Mouse (Mus musculus): Measurements from ENCODE around the gene Hnrnpll. TPM values are rescaled to one million over a fixed set of nuclear protein-coding genes. Genes with fewer than 3 reads are reported as not detected.
"Not testable (repeated sequence)": the region's sequence is repeated elsewhere in the genome, so short reads cannot be mapped to it uniquely, and the experiment has no call there.

The Hnrnpll gene
- polyA plus RNA-seq, 1 experiment: 33.8 TPM

GRCm38 (mm10) chr17:80018239-80018975 is 43.7 kb downstream of the Hnrnpll start:
- H3K79me2 ChIP-seq (ENCODE audit: control insufficient read depth, insufficient read depth): no peaks in the 10 kb centered on the region
- no peaks in the 10 kb centered on the region for H3K79me3 ChIP-seq (ENCODE audit: low read depth)
- no peak overlapping the region for H3K4me3 ChIP-seq (ENCODE audit: insufficient read depth, poor library complexity, severe bottlenecking)
- no peaks in the 10 kb centered on the region for H3K36me3 ChIP-seq (ENCODE audit: control insufficient read depth, insufficient read depth)
- TF ChIP-seq USF1 (IDR thresholded peaks at IDR 0.05; ENCODE audit: low read depth) (no peak), MYOG (IDR thresholded peaks at IDR 0.05; ENCODE audit: control insufficient read depth, extremely low read depth, insufficient read length) (no peak), CEBPB (IDR thresholded peaks at IDR 0.05; ENCODE audit: low read depth) (no peak), FOSL1 (IDR thresholded peaks at IDR 0.05; ENCODE audit: insufficient read depth, low read length, poor library complexity, severe bottlenecking) (no peak), CTCF (IDR thresholded peaks at IDR 0.05; ENCODE audit: control insufficient read depth, insufficient read depth, insufficient read length) (no peak), MAX (IDR thresholded peaks at IDR 0.05) (no peak), MYOD1 (IDR thresholded peaks at IDR 0.05; ENCODE audit: control insufficient read depth, insufficient read length, low read depth) (no peak)
- H3K27me3 ChIP-seq (ENCODE audit: control insufficient read depth, insufficient read depth, insufficient read length): no peaks in the 10 kb centered on the region
- H3ac ChIP-seq (ENCODE audit: control insufficient read depth, insufficient read length, low read depth): no peak overlapping the region

GRCm38 (mm10) chr17:80017389-80017788 is 44.7 kb downstream of the Hnrnpll start:
- no peaks in the 10 kb centered on the region for H3K79me3 ChIP-seq (ENCODE audit: low read depth)
- H3K27me3 ChIP-seq (ENCODE audit: control insufficient read depth, insufficient read depth, insufficient read length): no peaks in the 10 kb centered on the region
- no peak overlapping the region for H3K4me3 ChIP-seq (ENCODE audit: insufficient read depth, poor library complexity, severe bottlenecking)
- no peak overlapping the region for H3ac ChIP-seq (ENCODE audit: control insufficient read depth, insufficient read length, low read depth)
- H3K36me3 ChIP-seq (ENCODE audit: control insufficient read depth, insufficient read depth): no peaks in the 10 kb centered on the region
- no peaks in the 10 kb centered on the region for H3K79me2 ChIP-seq (ENCODE audit: control insufficient read depth, insufficient read depth)
- TF ChIP-seq FOSL1 (IDR thresholded peaks at IDR 0.05; ENCODE audit: insufficient read depth, low read length, poor library complexity, severe bottlenecking) (no peak), MYOD1 (IDR thresholded peaks at IDR 0.05; ENCODE audit: control insufficient read depth, insufficient read length, low read depth) (no peak), USF1 (IDR thresholded peaks at IDR 0.05; ENCODE audit: low read depth) (no peak), MYOG (IDR thresholded peaks at IDR 0.05; ENCODE audit: control insufficient read depth, extremely low read depth, insufficient read length) (no peak), CEBPB (IDR thresholded peaks at IDR 0.05; ENCODE audit: low read depth) (no peak), CTCF (IDR thresholded peaks at IDR 0.05; ENCODE audit: control insufficient read depth, insufficient read depth, insufficient read length) (no peak), MAX (IDR thresholded peaks at IDR 0.05) (no peak)

DNA sequence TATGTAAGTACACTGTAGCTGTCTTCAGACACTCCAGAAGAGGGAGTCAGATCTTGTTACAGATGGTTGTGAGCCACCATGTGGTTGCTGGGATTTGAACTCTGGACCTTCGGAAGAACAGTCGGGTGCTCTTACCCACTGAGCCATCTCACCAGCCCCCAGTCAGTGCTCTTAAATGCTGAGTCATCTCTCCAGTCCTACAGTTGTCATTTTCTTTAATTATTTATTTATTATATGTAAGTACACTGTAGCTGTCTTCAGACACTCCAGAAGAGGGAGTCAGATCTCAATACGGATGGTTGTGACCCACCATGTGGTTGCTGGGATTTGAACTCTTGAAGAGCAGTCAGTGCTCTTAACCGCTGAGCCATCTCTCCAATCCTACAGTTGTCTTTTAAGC is 45.7 kb downstream of the Hnrnpll start:
- H3K79me3 ChIP-seq (ENCODE audit: low read depth); H3ac ChIP-seq (ENCODE audit: control insufficient read depth, insufficient read length, low read depth); H3K4me3 ChIP-seq (ENCODE audit: insufficient read depth, poor library complexity, severe bottlenecking); H3K36me3 ChIP-seq (ENCODE audit: control insufficient read depth, insufficient read depth); H3K27me3 ChIP-seq (ENCODE audit: control insufficient read depth, insufficient read depth, insufficient read length); H3K79me2 ChIP-seq (ENCODE audit: control insufficient read depth, insufficient read depth): not testable (repeated sequence)

- Histone ChIP-seq H3K79me3 (ENCODE audit: low read depth) (no peaks in the 10 kb centered on the region), H3ac (ENCODE audit: control insufficient read depth, insufficient read length, low read depth) (no peak overlapping the region), H3K27me3 (ENCODE audit: control insufficient read depth, insufficient read depth, insufficient read length) (no peaks in the 10 kb centered on the region), H3K4me3 (ENCODE audit: insufficient read depth, poor library complexity, severe bottlenecking) (no peak overlapping the region), H3K36me3 (ENCODE audit: control insufficient read depth, insufficient read depth) (no peaks in the 10 kb centered on the region), H3K79me2 (ENCODE audit: control insufficient read depth, insufficient read depth) (no peaks in the 10 kb centered on the region)
- TF ChIP-seq FOSL1 (IDR thresholded peaks at IDR 0.05; ENCODE audit: insufficient read depth, low read length, poor library complexity, severe bottlenecking) (no peak), CEBPB (IDR thresholded peaks at IDR 0.05; ENCODE audit: low read depth) (no peak), MYOG (IDR thresholded peaks at IDR 0.05; ENCODE audit: control insufficient read depth, extremely low read depth, insufficient read length) (no peak), CTCF (IDR thresholded peaks at IDR 0.05; ENCODE audit: control insufficient read depth, insufficient read depth, insufficient read length) (no peak), USF1 (IDR thresholded peaks at IDR 0.05; ENCODE audit: low read depth) (no peak), MAX (IDR thresholded peaks at IDR 0.05) (no peak)
Observed at GRCm38 (mm10) chr17:80014361-80014809, 47.7 kb downstream of the Hnrnpll start.

- Histone ChIP-seq H3K27me3 (ENCODE audit: control insufficient read depth, insufficient read depth, insufficient read length) (no peaks in the 10 kb centered on the region), H3K79me2 (ENCODE audit: control insufficient read depth, insufficient read depth) (no peaks in the 10 kb centered on the region), H3K36me3 (ENCODE audit: control insufficient read depth, insufficient read depth) (no peaks in the 10 kb centered on the region), H3K79me3 (ENCODE audit: low read depth) (no peaks in the 10 kb centered on the region), H3K4me3 (ENCODE audit: insufficient read depth, poor library complexity, severe bottlenecking) (no peak overlapping the region), H3ac (ENCODE audit: control insufficient read depth, insufficient read length, low read depth) (no peak overlapping the region)
- TF ChIP-seq USF1 (IDR thresholded peaks at IDR 0.05; ENCODE audit: low read depth) (no peak), CEBPB (IDR thresholded peaks at IDR 0.05; ENCODE audit: low read depth) (no peak), MYOD1 (IDR thresholded peaks at IDR 0.05; ENCODE audit: control insufficient read depth, insufficient read length, low read depth) (no peak), FOSL1 (IDR thresholded peaks at IDR 0.05; ENCODE audit: insufficient read depth, low read length, poor library complexity, severe bottlenecking) (no peak), MYOG (IDR thresholded peaks at IDR 0.05; ENCODE audit: control insufficient read depth, extremely low read depth, insufficient read length) (no peak), MAX (IDR thresholded peaks at IDR 0.05) (no peak), CTCF (IDR thresholded peaks at IDR 0.05; ENCODE audit: control insufficient read depth, insufficient read depth, insufficient read length) (no peak)
Observed at GRCm38 (mm10) chr17:80009926-80010325, 52.2 kb downstream of the Hnrnpll start.

- no peaks in the 10 kb centered on the region for H3K79me2 ChIP-seq (ENCODE audit: control insufficient read depth, insufficient read depth)
- no peaks in the 10 kb centered on the region for H3K27me3 ChIP-seq (ENCODE audit: control insufficient read depth, insufficient read depth, insufficient read length)
- no peaks in the 10 kb centered on the region for H3K79me3 ChIP-seq (ENCODE audit: low read depth)
- no peak for TF ChIP-seq MAX (IDR thresholded peaks at IDR 0.05)
- no peak for TF ChIP-seq CEBPB (IDR thresholded peaks at IDR 0.05; ENCODE audit: low read depth)
- no peak for TF ChIP-seq USF1 (IDR thresholded peaks at IDR 0.05; ENCODE audit: low read depth)
- TF ChIP-seq FOSL1 (IDR thresholded peaks at IDR 0.05; ENCODE audit: insufficient read depth, low read length, poor library complexity, severe bottlenecking): no peak
- TF ChIP-seq MYOG (IDR thresholded peaks at IDR 0.05; ENCODE audit: control insufficient read depth, extremely low read depth, insufficient read length): no peak
- TF ChIP-seq MYOD1 (IDR thresholded peaks at IDR 0.05; ENCODE audit: control insufficient read depth, insufficient read length, low read depth): no peak
- no peak for TF ChIP-seq CTCF (IDR thresholded peaks at IDR 0.05; ENCODE audit: control insufficient read depth, insufficient read depth, insufficient read length)
- H3ac ChIP-seq (ENCODE audit: control insufficient read depth, insufficient read length, low read depth): no peak overlapping the region
- H3K36me3 ChIP-seq (ENCODE audit: control insufficient read depth, insufficient read depth): no peaks in the 10 kb centered on the region
- H3K4me3 ChIP-seq (ENCODE audit: insufficient read depth, poor library complexity, severe bottlenecking): no peak overlapping the region
Observed at GRCm38 (mm10) chr17:80008847-80009246, 53.3 kb downstream of the Hnrnpll start.

Measured in C2C12 (cell line).